ENCODE assay signal across 18 mouse cellular contexts in the genomic region with DNA sequence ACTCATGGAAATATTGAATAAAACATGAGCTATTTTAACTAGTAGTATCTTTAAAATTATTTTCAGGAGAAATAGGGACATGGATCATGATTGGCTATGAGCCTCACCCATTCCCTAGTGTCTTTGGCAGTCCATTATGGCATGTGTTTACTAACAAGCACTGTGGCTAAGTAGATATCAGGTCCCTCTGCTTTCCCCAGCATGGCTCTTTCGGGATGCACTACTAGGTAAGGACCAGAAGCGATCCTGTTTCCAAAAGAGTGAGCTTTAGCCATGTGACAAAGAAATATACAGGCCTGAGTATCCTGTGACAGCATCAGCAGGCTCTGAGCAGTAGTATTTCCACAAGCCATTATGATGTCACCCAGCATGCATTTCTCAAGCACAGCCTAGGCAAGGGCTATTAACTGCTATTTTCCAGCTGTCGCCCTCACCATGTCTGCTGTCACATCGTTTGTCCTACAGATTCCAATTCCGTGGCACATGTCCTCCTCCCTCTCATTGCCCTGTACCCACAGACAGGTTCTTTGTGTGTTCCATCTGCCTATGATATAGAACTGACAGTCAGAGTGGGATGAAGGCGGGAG.
DNase-seq lines count a peak whose midpoint lies in the region; ATAC-seq and TF ChIP-seq lines count a peak whose summit lies in the region.
"Had no signal": no experiment of that assay in that cellular context is flagged by ENCODE, and none has a peak within 500 bp of the region (broad histone marks: within the 10 kb centered on the region; RNA-seq: fewer than 3 reads in every experiment).

No protein-coding gene starts in this region.

- ATAC-seq in hindbrain, embryonic 14.5 days (ENCODE audit: low FRiP score), result peak; percentile 37; the same call in 1 of the 2 replicates
- no peak for ATAC-seq in hindbrain, embryonic 13.5 days (ENCODE audit: low FRiP score)
- ATAC-seq in midbrain, embryonic 13.5 days, result peak; percentile 27; the same call in 1 of the 2 replicates
- ATAC-seq in midbrain, embryonic 16.5 days, result no peak

- H3K9me3 ChIP-seq in hindbrain, embryonic 14.5 days (ENCODE audit: control insufficient read depth, low read length), result no peaks in the 10 kb centered on the region
- H3K9me3 ChIP-seq in hindbrain, embryonic 13.5 days, result no peaks in the 10 kb centered on the region
- H3K9me3 ChIP-seq in midbrain, embryonic 13.5 days, result no peaks in the 10 kb centered on the region
- no peaks in the 10 kb centered on the region for H3K9me3 ChIP-seq in midbrain, embryonic 16.5 days (replicated peaks; ENCODE audit: control insufficient read depth, low read length, poor library complexity, severe bottlenecking)
- H3K9me3 ChIP-seq: embryonic facial prominence, embryonic 12.5 days; liver, embryonic 13.5 days; stomach, embryonic 15.5 days had no signal

- WGBS in hindbrain, embryonic 14.5 days, result 67% methylated on average over 6 of the region's 6 CpGs
- WGBS in hindbrain, embryonic 13.5 days, result 68% methylated on average over 6 of the region's 6 CpGs
- WGBS in midbrain, embryonic 13.5 days, result 77% methylated on average over 6 of the region's 6 CpGs
- 76% methylated on average over 6 of the region's 6 CpGs for WGBS in midbrain, embryonic 16.5 days

- H3K4me3 ChIP-seq in hindbrain, embryonic 14.5 days (replicated peaks; ENCODE audit: low read length), result no peak overlapping the region
- H3K4me3 ChIP-seq in hindbrain, embryonic 13.5 days, result no peak overlapping the region
- H3K4me3 ChIP-seq in midbrain, embryonic 13.5 days (replicated peaks), result no peak overlapping the region
- no peak overlapping the region for H3K4me3 ChIP-seq in midbrain, embryonic 16.5 days (ENCODE audit: low read depth, low read length)
- no peak overlapping the region for H3K4me3 ChIP-seq in gastrocnemius, adult 2 months
- H3K4me3 ChIP-seq: embryonic facial prominence, embryonic 12.5 days; heart, adult 2 months; liver, embryonic 13.5 days; megakaryocyte, embryonic 14.5 days; stomach, embryonic 15.5 days had no signal

- H3K27me3 ChIP-seq in hindbrain, embryonic 14.5 days (ENCODE audit: control insufficient read depth, insufficient read depth, low read length), result no peaks in the 10 kb centered on the region
- 0 out of 2 replicates have a peak, but pooled peaks cover 2% of the 10 kb centered on the region for H3K27me3 ChIP-seq in hindbrain, embryonic 13.5 days
- no peaks in the 10 kb centered on the region for H3K27me3 ChIP-seq in midbrain, embryonic 13.5 days
- no peaks in the 10 kb centered on the region for H3K27me3 ChIP-seq in midbrain, embryonic 16.5 days (ENCODE audit: control insufficient read depth, insufficient read depth, low read depth, low read length)
- H3K27me3 ChIP-seq: embryonic facial prominence, embryonic 12.5 days; liver, embryonic 13.5 days; megakaryocyte, embryonic 14.5 days; stomach, embryonic 15.5 days had no signal

- H3K4me1 ChIP-seq in hindbrain, embryonic 14.5 days (replicated peaks; ENCODE audit: control insufficient read depth, insufficient read depth, low read length), result no peaks in the 10 kb centered on the region
- H3K4me1 ChIP-seq in hindbrain, embryonic 13.5 days (replicated peaks), result no peaks in the 10 kb centered on the region
- H3K4me1 ChIP-seq in midbrain, embryonic 13.5 days (replicated peaks), result peaks cover 6% of the 10 kb centered on the region
- H3K4me1 ChIP-seq in midbrain, embryonic 16.5 days (ENCODE audit: control insufficient read depth, insufficient read depth, low read length), result no peaks in the 10 kb centered on the region
- H3K4me1 ChIP-seq: embryonic facial prominence, embryonic 12.5 days; liver, embryonic 13.5 days; megakaryocyte, embryonic 14.5 days had no signal

- DNase-seq in embryo, embryonic 10 days (ENCODE audit: low spot score), result peak; percentile 11
- no peak for DNase-seq in embryo, embryonic 11 days
- no peak for DNase-seq in hindbrain, embryonic 14.5 days (ENCODE audit: low spot score)
- DNase-seq in urinary bladder, postnatal 36 days (ENCODE audit: low spot score in 2 of 2), result no peak
- DNase-seq in gastrocnemius, adult 2 months, result no peak
- DNase-seq: adrenal gland, postnatal 10 days; cerebellum, adult 9-10 months; heart, adult 2 months; heart, postnatal 10 days; kidney, postnatal 4 days; liver, embryonic 13.5 days; spleen, adult 18-20 months had no signal

- H3K27ac ChIP-seq in hindbrain, embryonic 14.5 days, result no peak overlapping the region
- no peak overlapping the region for H3K27ac ChIP-seq in hindbrain, embryonic 13.5 days
- H3K27ac ChIP-seq in midbrain, embryonic 13.5 days, result no peak overlapping the region
- H3K27ac ChIP-seq in midbrain, embryonic 16.5 days (ENCODE audit: low read length), result no peak overlapping the region
- H3K27ac ChIP-seq in gastrocnemius, adult 2 months, result no peak overlapping the region
- H3K27ac ChIP-seq: embryonic facial prominence, embryonic 12.5 days; heart, adult 2 months; liver, embryonic 13.5 days; stomach, embryonic 15.5 days had no signal

- no peak overlapping the region for H3K9ac ChIP-seq in hindbrain, embryonic 14.5 days
- no peak overlapping the region for H3K9ac ChIP-seq in hindbrain, embryonic 13.5 days
- no peak overlapping the region for H3K9ac ChIP-seq in midbrain, embryonic 13.5 days (replicated peaks)
- H3K9ac ChIP-seq in midbrain, embryonic 16.5 days (ENCODE audit: low read depth, low read length), result no peak overlapping the region
- H3K9ac ChIP-seq: embryonic facial prominence, embryonic 12.5 days; liver, embryonic 13.5 days; stomach, embryonic 15.5 days had no signal

- no peak overlapping the region for H3K4me2 ChIP-seq in hindbrain, embryonic 14.5 days (replicated peaks)
- H3K4me2 ChIP-seq in hindbrain, embryonic 13.5 days, result no peak overlapping the region
- H3K4me2 ChIP-seq in midbrain, embryonic 13.5 days (replicated peaks), result no peak overlapping the region
- no peak overlapping the region for H3K4me2 ChIP-seq in midbrain, embryonic 16.5 days (ENCODE audit: low read length)
- H3K4me2 ChIP-seq: embryonic facial prominence, embryonic 12.5 days; liver, embryonic 13.5 days; stomach, embryonic 15.5 days had no signal

- no peaks in the 10 kb centered on the region for H3K36me3 ChIP-seq in hindbrain, embryonic 14.5 days (replicated peaks; ENCODE audit: control insufficient read depth, insufficient read depth)
- H3K36me3 ChIP-seq in hindbrain, embryonic 13.5 days, result no peaks in the 10 kb centered on the region
- no peaks in the 10 kb centered on the region for H3K36me3 ChIP-seq in midbrain, embryonic 13.5 days
- H3K36me3 ChIP-seq in midbrain, embryonic 16.5 days (ENCODE audit: control insufficient read depth, insufficient read depth, low read length), result no peaks in the 10 kb centered on the region
- H3K36me3 ChIP-seq: embryonic facial prominence, embryonic 12.5 days; liver, embryonic 13.5 days; stomach, embryonic 15.5 days had no signal

- intact Hi-C loops in gastrocnemius, adult 2 months (cut with DNase I), result no loop called here

- TF ChIP-seq CTCF in gastrocnemius, adult 2 months (IDR thresholded peaks at IDR 0.05), result no peak

Comparison
In these comparisons a context has a peak if more than half of its experiments do, and no peak if none do; other contexts are left out.
1. ATAC-seq: peak in hindbrain, embryonic 14.5 days (single experiment) and midbrain, embryonic 13.5 days (single experiment); none in hindbrain, embryonic 13.5 days (single experiment) and midbrain, embryonic 16.5 days (single experiment).